Mouse (Mus musculus): Measurements from ENCODE around the gene Iqck. TPM values are rescaled to one million over a fixed set of nuclear protein-coding genes. Genes with fewer than 3 reads are reported as not detected.

The Iqck gene
- polyA plus RNA-seq, 1 experiment from 2014 or later: 1.1 TPM

GRCm38 (mm10) chr7:118846329-118846728 is 9.2 kb upstream of the Iqck start:
- Histone ChIP-seq H3K9ac (ENCODE audit: low read length) (no peak overlapping the region), H3K27ac (replicated peaks) (no peak overlapping the region), H3K36me3 (ENCODE audit: control insufficient read depth, insufficient read depth, low read length) (peaks cover 23% of the 10 kb centered on the region), H3K9me3 (ENCODE audit: control insufficient read depth, low read length) (no peaks in the 10 kb centered on the region), H3K4me1 (replicated peaks; ENCODE audit: control insufficient read depth, insufficient read depth) (no peaks in the 10 kb centered on the region), H3K27me3 (ENCODE audit: control insufficient read depth, insufficient read depth, low read length) (no peaks in the 10 kb centered on the region), H3K4me2 (replicated peaks; ENCODE audit: low read depth) (no peak overlapping the region), H3K4me3 (ENCODE audit: low read depth, low read length) (no peak overlapping the region)
- WGBS: 74% methylated on average over 4 of the region's 4 CpGs
- TF ChIP-seq CTCF (IDR thresholded peaks at IDR 0.05; ENCODE audit: low read depth): no peak
- TF ChIP-seq EP300 (optimal IDR thresholded peaks at IDR 0.05): no peak
- no peak for DNase-seq (ENCODE audit: low spot score)
- ATAC-seq (ENCODE audit: low FRiP score, low TSS enrichment): no peak

GRCm38 (mm10) chr7:118848796-118849195 is 6.8 kb upstream of the Iqck start:
- no peak overlapping the region for H3K27ac ChIP-seq (replicated peaks)
- TF ChIP-seq EP300 (optimal IDR thresholded peaks at IDR 0.05) (no peak), CTCF (IDR thresholded peaks at IDR 0.05; ENCODE audit: low read depth) (no peak)
- no peaks in the 10 kb centered on the region for H3K9me3 ChIP-seq (ENCODE audit: control insufficient read depth, low read length)
- no peak overlapping the region for H3K4me3 ChIP-seq (ENCODE audit: low read depth, low read length)
- H3K9ac ChIP-seq (ENCODE audit: low read length): no peak overlapping the region; the same call in 1 of the 2 replicates
- DNase-seq (ENCODE audit: low spot score): peak; percentile 62
- no peak overlapping the region for H3K4me2 ChIP-seq (replicated peaks; ENCODE audit: low read depth)
- WGBS: 63% methylated on average over 10 of the region's 10 CpGs
- H3K36me3 ChIP-seq (ENCODE audit: control insufficient read depth, insufficient read depth, low read length): peaks cover 23% of the 10 kb centered on the region
- no peaks in the 10 kb centered on the region for H3K4me1 ChIP-seq (replicated peaks; ENCODE audit: control insufficient read depth, insufficient read depth)
- ATAC-seq (ENCODE audit: low FRiP score, low TSS enrichment): 0 out of 2 replicates have a peak, but pooled peaks have one; percentile 17
- no peaks in the 10 kb centered on the region for H3K27me3 ChIP-seq (ENCODE audit: control insufficient read depth, insufficient read depth, low read length)

DNA sequence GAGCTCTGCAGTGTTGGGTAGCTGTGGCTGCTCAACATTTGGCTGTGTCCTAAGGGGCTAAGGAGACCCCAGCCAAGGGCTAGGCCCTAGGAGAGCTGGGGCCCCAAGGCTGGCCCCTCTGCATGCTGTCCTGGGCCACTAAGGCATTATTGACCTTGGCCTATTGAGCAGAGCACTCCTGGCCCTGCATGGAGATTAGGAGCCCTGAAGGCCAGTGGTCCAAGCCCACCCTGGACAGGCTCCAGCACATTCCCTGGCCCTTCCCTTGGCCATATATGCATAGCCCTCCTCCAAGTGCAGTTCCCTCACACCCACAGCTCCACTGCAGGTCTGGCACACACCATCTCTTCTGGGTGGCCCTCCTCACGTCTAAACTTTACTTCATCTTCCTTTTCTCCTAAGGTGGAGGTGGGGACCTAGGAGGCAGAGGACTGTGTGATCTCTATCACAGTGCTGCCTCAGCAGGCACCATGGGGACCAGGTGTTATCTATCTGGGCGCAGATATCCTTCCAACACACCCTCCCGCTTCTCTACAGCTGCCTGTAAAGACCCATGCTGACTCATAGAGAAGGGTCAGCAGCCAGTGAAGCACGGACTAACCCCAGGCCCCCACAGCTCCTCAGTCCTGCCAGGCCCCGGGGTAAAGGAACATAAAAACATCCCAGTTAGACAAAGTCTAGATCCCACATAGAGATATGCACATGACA is 5.9 kb upstream of the Iqck start:
- TF ChIP-seq CTCF (IDR thresholded peaks at IDR 0.05; ENCODE audit: low read depth): no peak
- TF ChIP-seq EP300 (optimal IDR thresholded peaks at IDR 0.05): no peak
- Histone ChIP-seq H3K27me3 (ENCODE audit: control insufficient read depth, insufficient read depth, low read length) (no peaks in the 10 kb centered on the region), H3K36me3 (ENCODE audit: control insufficient read depth, insufficient read depth, low read length) (peaks cover 20% of the 10 kb centered on the region), H3K4me1 (replicated peaks; ENCODE audit: control insufficient read depth, insufficient read depth) (no peaks in the 10 kb centered on the region; the same call in 1 of the 2 replicates), H3K9me3 (ENCODE audit: control insufficient read depth, low read length) (no peaks in the 10 kb centered on the region), H3K4me2 (replicated peaks; ENCODE audit: low read depth) (no peak overlapping the region), H3K9ac (ENCODE audit: low read length) (no peak overlapping the region), H3K27ac (replicated peaks) (peak overlapping the region; percentile 45; the same call in 1 of the 2 replicates), H3K4me3 (ENCODE audit: low read depth, low read length) (no peak overlapping the region)
- ATAC-seq (ENCODE audit: low FRiP score, low TSS enrichment): no peak
- WGBS: 49% methylated on average over 5 of the region's 5 CpGs
- no peak for DNase-seq (ENCODE audit: low spot score)

DNA sequence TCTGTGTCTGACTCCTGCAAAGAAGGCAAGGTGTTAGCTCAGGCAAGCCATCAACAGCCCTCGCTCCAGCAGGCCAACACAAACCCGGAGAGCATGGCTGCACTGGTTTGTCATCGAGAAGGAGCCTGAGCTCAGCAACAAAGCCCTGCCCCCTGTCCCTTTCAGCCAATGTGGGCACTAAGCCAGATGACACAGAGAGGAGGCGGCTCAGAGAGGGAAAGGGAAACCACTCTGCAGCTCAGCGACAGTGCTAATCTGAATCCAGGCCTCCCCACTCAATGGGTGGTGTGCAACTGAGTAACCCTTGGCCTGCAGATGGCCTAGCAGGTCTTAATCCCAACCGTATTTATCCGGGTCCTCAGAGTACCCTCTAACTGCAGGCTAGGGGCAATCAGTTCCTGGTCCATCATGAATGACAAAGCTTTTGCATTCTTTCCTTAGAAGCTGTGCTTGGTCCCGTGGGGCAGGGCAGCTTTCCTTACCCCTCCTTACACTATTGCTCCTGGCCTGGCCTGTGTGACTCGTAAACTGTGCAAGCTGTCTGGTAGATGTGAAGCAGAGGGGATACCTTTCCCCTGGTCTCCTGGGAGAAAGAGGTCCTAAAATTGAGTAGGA is 4.8 kb upstream of the Iqck start:
- H3K27ac ChIP-seq (replicated peaks): no peak overlapping the region
- TF ChIP-seq CTCF (IDR thresholded peaks at IDR 0.05; ENCODE audit: low read depth): no peak
- no peak for TF ChIP-seq EP300 (optimal IDR thresholded peaks at IDR 0.05)

GRCm38 (mm10) chr7:118851571-118851970 is 4.0 kb upstream of the Iqck start:
- Histone ChIP-seq H3K9me3 (ENCODE audit: control insufficient read depth, low read length) (no peaks in the 10 kb centered on the region), H3K4me2 (replicated peaks; ENCODE audit: low read depth) (no peak overlapping the region), H3K27me3 (ENCODE audit: control insufficient read depth, insufficient read depth, low read length) (no peaks in the 10 kb centered on the region), H3K9ac (ENCODE audit: low read length) (no peak overlapping the region), H3K4me3 (ENCODE audit: low read depth, low read length) (no peak overlapping the region), H3K27ac (replicated peaks) (no peak overlapping the region), H3K36me3 (ENCODE audit: control insufficient read depth, insufficient read depth, low read length) (peaks cover 17% of the 10 kb centered on the region), H3K4me1 (replicated peaks; ENCODE audit: control insufficient read depth, insufficient read depth) (no peaks in the 10 kb centered on the region; the same call in 1 of the 2 replicates)
- ATAC-seq (ENCODE audit: low FRiP score, low TSS enrichment): no peak
- peak; percentile 39 for DNase-seq (ENCODE audit: low spot score)
- TF ChIP-seq EP300 (optimal IDR thresholded peaks at IDR 0.05) (no peak), CTCF (IDR thresholded peaks at IDR 0.05; ENCODE audit: low read depth) (no peak)
- WGBS: 66% methylated on average over 7 of the region's 7 CpGs

More for the DNA sequence above, 4.8 kb upstream of the Iqck start:
- peak; percentile 63 for DNase-seq (ENCODE audit: low spot score)
- peak; percentile 30 for ATAC-seq (ENCODE audit: low FRiP score, low TSS enrichment)
- Histone ChIP-seq H3K9me3 (ENCODE audit: control insufficient read depth, low read length) (no peaks in the 10 kb centered on the region), H3K36me3 (ENCODE audit: control insufficient read depth, insufficient read depth, low read length) (peaks cover 20% of the 10 kb centered on the region), H3K9ac (ENCODE audit: low read length) (no peak overlapping the region), H3K4me1 (replicated peaks; ENCODE audit: control insufficient read depth, insufficient read depth) (no peaks in the 10 kb centered on the region; the same call in 1 of the 2 replicates), H3K4me2 (replicated peaks; ENCODE audit: low read depth) (no peak overlapping the region), H3K27me3 (ENCODE audit: control insufficient read depth, insufficient read depth, low read length) (no peaks in the 10 kb centered on the region), H3K4me3 (ENCODE audit: low read depth, low read length) (no peak overlapping the region)
- 52% methylated on average over 9 of the region's 9 CpGs for WGBS

DNA sequence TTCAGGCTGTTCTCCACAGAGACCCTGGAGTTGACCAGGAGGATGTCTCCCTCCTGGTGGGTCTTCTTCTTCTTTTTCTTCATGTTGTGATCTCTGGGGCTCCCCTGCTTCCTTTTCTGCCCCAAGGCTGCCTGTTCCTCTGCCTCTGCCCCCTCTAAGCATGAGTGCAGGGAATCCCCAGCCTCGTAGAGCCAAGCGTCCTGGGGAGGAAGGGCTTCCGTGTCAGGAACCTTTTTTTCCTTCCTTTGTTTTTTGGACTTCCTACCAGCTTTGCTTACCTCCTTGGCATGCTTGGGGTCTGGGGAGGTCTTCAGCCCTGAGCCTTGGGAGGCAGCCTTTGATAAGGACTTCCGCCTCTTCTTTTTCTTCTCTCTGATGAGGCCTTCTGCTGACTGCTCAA is 2.9 kb upstream of the Iqck start:
- no peak overlapping the region for H3K4me3 ChIP-seq (ENCODE audit: low read depth, low read length)
- WGBS: 86% methylated on average over 4 of the region's 4 CpGs
- no peaks in the 10 kb centered on the region for H3K27me3 ChIP-seq (ENCODE audit: control insufficient read depth, insufficient read depth, low read length)
- no peak overlapping the region for H3K27ac ChIP-seq (replicated peaks)
- no peaks in the 10 kb centered on the region; the same call in 1 of the 2 replicates for H3K4me1 ChIP-seq (replicated peaks; ENCODE audit: control insufficient read depth, insufficient read depth)
- TF ChIP-seq EP300 (optimal IDR thresholded peaks at IDR 0.05) (no peak), CTCF (IDR thresholded peaks at IDR 0.05; ENCODE audit: low read depth) (no peak)
- ATAC-seq (ENCODE audit: low FRiP score, low TSS enrichment): no peak
- H3K9me3 ChIP-seq (ENCODE audit: control insufficient read depth, low read length): no peaks in the 10 kb centered on the region
- no peak for DNase-seq (ENCODE audit: low spot score)
- H3K9ac ChIP-seq (ENCODE audit: low read length): no peak overlapping the region
- H3K36me3 ChIP-seq (ENCODE audit: control insufficient read depth, insufficient read depth, low read length): peaks cover 12% of the 10 kb centered on the region
- no peak overlapping the region for H3K4me2 ChIP-seq (replicated peaks; ENCODE audit: low read depth)

Data from stomach, postnatal 0 days (tissue).